Mouse (Mus musculus): ENCODE measurements around the gene Kdelr3.

The Kdelr3 gene

DNA sequence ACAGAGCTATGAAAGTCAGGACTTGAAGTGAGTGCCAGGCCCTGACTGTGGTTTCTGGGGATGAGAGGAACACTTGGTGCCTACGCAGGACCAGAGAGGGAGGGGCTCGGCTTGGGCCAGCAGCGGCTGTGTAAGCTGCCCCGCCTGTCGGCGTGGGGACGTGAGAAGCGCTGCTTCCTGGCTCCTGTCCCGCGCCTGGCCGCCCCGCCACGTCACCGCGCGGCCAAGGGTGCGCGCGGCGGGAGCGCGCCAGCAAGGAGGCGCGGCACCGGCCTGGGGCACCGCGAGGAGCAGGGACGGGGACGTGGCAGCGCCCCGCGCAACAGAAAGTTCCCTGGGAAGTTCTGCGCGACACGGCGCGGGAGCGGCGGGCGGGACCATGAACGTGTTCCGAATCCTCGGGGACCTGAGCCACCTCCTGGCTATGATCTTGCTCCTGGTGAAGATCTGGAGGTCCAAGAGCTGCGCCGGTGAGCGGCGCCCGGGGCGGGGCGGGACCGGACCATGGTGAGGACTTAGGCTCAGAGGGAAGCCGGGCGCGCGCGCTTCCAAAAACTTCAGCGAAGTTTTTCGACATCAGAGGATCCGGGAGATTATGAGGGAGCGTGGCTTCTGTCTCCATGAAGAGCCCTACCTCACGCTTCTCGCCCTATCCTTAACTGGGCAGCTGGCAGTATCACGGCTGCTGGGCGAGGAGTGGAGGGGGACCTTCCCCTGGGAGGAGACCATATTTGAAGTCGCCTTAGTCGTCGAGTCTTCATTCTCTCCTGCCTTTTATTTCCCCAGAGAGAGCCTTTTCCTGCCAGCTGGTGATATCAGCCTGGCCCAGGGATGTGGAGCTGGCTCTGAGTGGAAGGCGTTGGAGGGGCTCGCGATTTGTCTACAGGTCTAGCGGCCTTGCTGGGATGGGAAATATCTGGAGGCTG is at the start of gene Kdelr3:
Gene Kdelr3, plus strand, starts transcription at position 241 of the 926 bp plus-strand sequence.
- peak; percentile 63 for DNase-seq

DNA sequence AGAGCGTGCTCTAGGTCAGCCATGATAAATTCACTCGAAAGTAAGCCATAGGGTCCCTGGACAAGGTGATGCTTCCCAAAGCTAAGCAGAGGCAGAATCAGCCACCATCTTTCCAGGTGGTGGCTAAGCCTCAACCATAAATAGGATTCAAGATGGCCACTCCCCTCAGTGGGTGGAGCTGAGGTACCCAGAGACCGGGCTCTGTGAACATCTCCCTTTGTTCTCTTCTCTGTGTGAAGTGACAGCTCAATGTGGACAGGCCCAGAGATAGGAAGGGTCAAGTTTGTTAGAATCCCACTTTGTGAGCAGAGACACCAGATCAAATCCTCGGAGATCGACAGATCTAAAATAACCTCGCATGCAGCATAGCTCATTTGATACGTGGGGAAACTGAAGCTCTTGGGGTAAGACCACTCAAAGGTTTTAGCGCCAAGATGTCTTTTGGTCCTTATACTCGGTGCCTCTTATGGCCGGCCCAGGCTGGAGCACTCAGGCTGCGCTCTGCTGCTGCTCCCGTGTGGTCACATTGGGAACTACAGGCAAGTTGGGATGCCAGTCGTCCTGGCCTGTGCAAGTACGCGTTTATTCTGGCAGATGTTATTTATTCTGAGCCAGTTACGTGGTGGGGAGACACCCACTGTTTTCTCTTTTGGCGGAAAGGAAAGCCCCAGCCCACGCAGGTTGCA is 49.5 kb upstream of the Kdelr3 start:
- DNase-seq: peak; percentile 87

DNA sequence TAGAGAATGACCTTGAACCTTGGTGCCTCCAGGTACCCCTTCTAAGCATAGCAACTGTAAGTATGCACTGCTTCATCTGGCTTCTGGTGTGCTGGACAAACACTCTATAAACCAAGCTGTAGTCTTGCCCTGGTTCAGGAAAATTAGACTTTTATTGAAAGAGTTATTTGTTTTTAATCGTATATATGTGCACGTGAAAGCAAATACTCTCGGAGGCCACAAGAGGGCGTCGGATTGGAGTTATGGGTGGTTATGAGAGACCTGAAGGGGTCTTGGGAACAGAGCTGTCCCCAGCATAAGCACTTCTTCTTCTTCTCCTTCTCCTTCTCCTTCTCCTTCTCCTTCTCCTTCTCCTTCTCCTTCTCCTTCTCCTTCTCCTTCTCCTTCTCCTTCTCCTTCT is 46.6 kb upstream of the Kdelr3 start:
- no peak for DNase-seq

DNA sequence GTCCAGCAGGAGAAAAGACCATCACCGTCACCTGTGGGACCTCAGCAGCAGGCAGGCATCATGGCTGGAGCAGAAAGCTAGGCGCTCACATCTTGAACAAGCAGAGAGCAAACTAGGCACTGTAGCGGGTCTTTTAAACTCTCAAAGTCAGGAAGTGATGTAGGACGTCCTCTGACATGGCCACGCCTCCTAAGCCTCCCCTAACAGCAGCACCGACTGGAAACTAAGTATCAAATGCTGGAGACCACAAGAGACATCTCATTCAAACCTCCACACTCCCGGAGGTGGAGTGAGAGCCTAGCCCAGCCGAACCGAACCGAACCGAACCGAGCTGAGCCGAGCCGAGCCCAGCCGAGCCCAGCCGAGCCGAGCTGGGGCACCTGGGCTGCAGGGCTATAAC is 45.6 kb upstream of the Kdelr3 start:
- DNase-seq: peak; percentile 26

DNA sequence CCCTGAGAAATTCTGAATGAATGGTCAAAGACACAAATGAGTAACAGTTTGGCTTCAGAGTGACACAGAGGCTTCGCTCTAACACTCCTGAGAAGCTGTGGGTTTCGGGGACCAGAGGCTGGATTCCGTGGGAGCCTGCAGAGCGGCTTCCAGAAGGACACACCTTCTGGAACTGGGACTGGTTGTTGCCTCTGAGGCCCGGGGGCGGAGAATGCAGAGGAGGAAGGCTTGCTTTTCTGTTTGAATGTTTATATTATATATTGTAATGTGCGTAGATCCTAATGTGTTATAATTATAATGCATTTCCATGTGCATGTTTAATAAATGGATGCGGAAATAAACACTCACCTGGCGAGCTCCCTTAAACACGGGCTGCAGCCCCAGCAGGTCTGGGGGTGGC is 45.1 kb upstream of the Kdelr3 start:
- no peak for DNase-seq

DNA sequence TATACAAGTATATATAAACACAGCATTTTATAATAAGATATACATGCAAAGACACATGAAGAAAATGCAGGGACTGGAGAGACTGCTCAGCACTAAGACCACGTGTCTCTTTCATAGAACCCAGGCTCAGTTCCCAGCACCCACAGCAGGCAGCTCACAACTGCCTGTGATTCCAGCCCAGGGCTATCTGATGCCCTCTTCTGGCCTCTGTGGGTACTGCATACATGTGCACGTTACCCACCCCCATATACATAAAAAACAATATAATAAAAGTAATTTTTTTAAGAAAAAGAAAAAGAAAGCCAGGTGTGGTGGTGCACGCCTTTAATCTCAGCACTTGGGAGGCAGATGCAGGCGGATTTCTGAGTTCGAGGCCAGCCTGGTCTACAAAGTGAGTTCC is 43.2 kb upstream of the Kdelr3 start:
- DNase-seq: no peak

DNA sequence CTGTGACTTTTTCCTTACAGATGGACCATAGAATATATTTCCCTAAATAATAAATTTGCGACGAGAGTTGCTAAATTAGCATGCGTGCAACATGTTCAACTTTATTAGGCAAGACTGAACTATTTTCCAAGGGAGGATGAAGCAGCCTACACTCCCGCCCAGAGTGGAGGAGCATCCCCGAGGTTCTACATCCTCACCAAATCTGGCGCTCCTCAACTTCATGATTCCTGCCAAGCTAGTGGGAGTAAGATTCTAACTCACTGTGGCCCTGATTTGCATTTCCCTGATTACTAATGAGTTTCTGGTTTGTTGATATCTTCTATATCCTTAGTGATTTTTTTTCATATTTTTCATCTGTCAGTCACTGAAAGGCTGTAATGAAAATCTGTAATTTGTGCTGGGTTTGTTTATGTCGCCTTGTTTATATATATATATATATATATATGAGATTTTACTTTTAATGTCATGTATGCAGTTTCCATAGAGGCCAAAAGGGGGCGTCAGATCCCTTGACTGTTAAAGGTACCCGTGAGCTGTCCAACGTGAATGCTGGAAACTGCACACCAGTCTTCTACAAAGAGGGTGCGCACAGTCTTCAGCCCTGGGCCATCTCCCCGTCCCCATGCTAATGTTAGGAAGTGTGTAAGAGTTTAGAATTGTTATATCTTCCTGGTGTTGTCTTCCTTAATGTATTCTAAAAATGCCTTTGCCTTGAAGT is 42.4 kb upstream of the Kdelr3 start:
- DNase-seq: no peak

DNA sequence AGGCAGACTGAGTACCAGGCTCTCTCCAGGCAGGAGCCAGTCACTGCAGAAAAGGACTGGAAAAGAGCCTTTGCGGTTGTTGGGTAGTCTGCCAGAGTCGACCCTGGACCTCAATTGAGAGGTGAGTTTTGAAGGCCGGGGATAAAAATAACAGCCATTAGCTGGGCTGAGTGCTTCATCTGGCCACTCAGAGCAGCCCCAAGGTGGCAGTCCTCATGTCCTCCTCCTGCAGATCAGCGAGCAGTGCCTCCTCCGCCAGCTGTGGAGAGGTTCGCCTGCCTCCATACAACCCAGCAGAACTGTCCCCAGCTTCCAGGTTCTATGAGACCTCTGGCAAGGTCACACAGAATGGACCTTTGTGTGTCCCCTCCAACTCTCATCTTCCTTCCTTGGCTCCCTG is 39.0 kb upstream of the Kdelr3 start:
- no peak for DNase-seq

DNA sequence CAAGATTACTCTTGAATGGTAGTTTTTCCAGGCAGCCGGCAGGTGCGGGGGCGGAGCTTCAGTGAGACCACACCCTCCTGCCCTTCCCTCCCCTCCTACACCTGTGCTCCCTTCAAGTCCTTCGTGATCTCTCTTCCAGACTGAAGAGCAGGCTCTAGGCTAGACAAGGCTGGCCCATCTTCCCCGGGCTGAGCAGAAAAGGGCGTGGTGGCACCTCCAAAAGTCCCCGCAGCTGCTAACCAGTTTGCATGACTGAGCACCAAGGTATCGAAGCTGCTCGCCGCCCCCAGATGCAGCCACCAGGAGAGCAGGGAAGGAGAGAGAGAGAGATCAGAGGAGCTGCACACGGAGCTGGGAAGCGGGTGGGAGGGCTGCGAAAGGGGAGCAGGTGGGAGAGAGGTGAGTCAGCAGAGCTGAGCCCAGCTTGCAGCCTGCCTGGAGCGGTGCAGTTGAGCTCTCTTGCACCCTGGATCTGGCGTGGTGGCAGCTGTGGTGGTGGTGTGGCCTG is 35.0 kb upstream of the Kdelr3 start:
- DNase-seq: peak; percentile 13

DNA sequence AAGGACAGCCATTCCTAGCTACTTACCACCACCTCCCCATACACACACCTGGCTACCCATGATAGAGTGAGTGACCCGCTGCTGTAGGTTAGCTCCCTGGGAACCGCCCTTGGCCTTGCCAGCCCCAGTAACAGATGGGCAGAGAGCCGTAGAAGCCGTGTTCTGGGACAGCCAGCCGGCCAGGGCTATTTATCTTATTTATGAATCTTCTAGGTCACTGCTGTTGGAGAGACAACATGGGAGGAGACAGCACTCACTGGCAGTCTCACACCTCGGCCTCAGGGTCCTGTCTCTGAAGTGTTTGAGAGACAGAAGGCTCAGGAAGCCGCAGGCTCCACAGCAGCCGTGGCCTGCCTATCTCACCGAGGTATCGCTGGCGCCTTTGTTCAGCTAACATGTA is 26.7 kb upstream of the Kdelr3 start:
- DNase-seq: no peak

DNA sequence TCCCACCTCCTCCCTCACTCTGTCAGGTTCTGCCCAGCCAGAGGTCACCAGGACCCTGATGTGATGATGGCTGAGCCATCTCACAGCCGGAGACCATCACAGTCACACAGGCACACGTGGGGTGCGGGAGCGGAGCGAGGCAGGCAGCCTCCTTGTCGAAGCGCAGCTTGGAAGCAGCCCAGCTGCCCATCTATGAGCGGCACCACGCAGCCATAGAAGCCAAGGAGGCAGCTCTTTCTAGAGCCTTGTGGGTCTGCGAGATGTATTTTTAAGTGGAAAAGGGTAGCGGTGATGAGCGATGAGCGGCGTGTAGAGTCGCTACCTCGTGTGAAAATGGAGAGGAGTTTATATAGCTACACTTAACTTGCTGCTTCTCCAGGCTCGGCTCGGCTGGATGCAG is 22.7 kb upstream of the Kdelr3 start:
- DNase-seq: no peak

DNA sequence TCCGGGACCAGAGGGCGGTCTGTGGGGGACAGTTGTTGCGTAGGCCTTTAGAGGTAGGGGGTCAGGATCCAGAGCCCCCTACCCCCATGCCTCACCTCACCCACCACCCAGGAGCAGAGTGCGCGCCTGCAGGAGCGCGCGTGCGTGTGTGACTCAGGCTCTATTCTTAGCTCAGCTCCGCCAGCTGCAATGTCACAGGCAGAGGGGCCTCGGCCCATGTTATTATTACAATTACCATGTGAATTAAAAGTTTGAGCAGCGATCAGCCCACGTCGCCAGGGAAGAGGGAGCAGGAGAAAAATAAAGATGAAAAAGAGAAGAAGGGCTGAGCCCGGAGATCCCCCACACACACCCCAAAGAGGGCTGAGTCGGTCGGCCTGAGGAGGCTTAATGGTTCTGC is 16.1 kb upstream of the Kdelr3 start:
- no peak for DNase-seq

DNA sequence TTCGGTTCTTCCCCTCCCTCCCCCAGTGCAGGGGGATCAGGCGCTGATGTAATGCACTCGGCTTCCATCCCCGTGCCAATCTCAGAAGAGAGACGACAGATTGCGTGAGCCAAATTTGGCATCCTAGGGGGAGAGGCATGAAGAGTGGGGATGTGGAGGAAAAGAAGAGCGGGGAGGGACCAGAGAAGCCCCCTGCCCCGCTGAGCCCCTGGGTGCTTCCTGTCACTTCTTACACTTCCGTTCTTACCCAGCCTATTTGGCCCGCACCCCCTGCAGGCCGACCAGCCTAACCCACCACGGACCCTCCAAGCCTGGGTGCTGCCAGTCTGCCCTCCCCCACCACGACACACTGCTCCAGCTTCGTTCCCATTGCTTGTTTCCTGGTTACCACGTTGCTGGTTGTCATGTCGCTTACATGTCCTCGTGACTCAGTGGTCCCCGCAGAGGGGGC is 13.3 kb upstream of the Kdelr3 start:
- no peak for DNase-seq

DNA sequence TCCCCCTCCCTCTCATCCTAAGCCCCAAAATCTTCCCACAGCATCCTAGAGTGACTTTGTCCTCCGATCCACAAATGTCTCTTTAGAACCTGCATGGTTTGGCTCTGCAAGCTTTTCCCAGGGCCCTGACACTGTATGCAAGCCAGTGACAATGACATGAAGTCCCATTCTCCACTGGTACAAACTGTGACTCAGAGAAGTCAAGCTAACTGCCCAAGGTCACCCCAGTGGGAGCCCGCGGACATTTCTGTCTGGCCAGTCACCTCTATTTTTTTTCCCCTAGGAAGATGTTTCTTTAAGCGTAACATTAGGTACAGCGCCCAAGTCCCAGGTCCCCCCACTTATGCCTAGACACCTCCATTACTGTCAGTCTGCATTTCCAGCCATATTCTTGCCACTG is 12.8 kb upstream of the Kdelr3 start:
- DNase-seq: no peak

DNA sequence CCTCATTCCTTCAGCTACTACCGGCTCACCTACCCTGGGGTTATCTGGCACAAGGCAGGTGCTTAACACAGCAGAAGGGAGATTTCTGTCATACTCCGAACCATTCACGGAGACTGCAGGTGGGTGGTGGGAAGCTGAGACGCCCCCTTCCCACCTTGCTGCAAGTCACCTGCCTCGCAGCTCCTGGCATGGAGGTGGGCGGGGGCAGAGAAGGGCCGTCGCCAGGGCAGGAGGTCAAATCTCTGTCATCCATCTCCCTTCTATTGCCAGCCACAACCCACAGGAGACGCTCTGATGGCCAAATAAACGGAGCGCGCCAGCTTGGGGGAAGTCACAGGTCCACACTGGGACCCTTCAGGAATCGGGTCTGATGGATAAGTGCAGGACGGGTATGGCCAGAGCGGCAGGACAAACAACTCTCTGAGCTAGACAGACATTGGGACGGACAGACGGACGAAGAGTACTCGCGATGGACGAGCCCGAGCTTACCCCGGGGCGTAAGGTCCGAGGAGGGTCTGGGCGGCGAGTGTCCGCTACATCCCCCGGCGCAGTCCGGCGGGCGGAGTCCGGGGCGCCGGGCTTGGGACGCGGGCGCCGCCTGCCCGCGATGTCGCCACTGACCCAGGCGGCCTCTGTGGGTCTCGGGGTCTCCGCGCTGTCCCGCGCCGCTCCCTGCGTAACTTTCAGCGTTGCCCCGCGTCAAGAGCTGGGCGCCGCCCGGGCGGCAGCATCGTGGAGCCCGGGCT is 11.3 kb upstream of the Kdelr3 start, which contains the start of gene Kcnj4:
Gene Kcnj4, minus strand, starts transcription at position 535 of the 746 bp plus-strand sequence.
- no peak for DNase-seq

DNA sequence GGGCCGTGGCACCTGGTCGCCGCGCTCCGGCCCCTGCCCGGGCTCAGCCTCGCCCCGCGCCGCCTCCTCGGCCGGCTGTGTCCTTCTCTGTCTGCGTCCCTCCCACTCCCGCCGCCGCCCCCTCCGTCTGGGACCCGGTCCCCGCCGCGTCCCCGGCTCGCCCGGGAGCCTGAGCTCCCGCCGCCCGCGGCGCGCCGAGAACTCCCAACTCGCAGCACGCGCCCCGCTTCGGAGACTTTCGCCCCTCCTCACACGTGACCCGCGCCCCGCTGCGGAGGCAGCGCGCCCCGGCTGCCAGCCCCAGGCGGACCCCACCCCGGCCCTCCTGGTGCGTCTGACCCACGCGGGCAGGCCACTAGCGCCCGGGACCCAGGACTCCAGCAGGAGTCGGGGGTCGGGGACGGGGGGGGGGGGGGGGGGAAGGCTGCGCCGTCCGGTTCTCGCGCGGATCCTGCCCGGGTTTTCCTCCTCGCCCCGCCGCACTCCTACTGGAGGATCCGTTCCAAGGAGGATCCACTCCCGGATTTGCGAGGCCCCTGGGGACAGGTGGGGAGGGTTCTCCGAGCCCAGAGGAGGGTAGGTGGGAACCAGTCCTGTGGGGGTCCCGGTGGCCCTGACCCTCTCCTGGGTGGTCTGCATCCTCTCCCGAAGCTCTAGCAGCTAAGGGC is 10.5 kb upstream of the Kdelr3 start:
- peak; percentile 65 for DNase-seq

DNA sequence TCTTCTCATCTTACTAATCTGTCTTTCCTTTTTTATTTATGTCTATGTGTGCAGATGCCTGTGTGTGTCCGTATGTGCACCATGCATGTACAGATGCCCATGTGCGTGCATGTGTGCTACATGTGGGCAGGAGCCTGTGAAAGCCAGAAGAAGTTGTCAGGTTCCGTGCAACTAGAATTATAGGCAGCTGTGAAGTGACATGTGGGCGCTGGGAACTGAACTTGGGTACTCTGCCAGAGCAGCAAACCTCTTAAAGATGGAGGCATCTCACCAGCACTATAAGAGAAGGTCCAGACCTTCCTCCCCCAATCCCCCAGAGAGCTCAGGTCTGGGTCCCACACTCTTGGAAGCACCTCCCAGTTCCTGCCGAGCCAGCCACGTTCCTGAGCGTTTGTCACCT is 9.8 kb upstream of the Kdelr3 start:
- DNase-seq: no peak

DNA sequence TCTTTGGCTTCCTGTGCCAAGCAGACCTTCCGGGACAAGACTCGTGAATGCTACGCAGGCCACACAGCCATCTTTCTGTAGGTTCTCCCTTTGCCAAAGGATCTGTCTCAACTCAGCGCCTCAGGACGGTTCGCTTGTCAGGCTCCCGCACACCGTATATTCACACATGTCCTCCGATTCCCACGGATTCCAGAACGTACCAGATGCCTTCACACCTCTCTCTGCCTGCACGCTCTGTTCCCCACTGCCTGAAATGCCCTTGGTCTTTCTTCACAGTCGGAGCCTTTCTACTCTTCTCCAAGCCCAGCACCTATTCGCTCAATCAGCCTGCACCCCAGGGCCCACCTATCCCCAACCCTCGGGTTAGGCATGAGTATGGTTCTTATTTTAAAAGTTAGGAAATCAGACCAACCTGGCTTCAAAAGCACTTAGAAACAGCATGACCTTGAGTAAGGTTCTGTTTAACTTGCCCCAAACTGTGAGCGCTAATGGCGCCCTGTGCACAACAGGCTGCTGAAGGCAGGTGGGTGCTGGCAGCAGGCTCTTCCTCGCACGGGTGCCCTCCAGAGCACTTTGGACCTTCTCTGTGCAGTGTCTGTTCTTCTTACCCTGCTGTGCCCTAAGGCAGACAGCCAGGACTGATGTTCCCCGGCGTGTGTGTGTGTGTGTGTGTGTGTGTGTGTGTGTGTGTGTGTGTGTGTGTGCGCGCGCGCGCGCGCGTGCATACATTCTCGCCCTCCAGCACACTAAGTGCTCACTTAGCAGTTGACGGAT is 9.0 kb upstream of the Kdelr3 start:
- DNase-seq: peak; percentile 50

DNA sequence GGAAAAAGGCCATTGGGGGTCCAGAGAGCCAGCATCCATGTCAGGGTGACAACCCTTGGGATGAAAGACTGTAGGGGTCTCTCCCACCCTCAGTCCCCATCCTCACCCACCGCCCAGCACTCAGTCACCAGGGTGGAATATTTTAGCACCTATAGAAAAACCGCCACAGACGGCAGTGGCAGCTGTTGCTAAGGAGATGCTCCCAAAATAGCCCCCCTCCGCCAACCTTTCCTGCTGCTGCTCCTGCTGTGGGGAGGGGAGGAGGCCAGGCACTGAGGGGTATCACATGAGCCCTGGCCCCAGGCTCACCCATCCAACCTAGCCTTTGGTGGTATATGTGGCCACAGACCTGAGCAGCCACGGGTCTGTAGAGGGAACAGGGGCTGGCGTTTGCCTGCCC is 6.2 kb upstream of the Kdelr3 start:
- DNase-seq: no peak

DNA sequence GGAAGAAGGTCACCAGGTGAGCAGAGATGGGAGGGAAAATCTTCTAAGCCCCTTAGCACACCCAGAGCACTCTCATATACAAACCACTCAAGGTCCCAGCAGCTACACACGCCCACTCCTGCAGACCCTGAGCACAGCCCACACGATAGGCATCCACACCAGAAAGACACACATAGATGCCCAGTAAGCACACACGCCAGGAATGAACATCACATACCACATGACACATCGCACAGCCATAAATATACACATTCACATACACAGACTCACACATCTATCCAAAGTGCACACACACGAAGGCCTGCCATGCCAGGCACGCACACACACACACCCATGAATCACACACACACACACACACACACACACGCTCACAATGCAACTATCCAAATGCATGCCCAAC is 5.8 kb upstream of the Kdelr3 start:
- no peak for DNase-seq

Measured in kidney, adult 18-20 months (tissue).